Mouse (Mus musculus) kidney, adult 2 months (tissue): ENCODE results near the gene Ifnar1. TPM values are rescaled to one million over a fixed set of nuclear protein-coding genes. Genes with fewer than 3 reads are reported as not detected.
A peak's percentile ranks its signal among the peaks of the same experiment; 100 is the strongest.

ENCODE experiments used
- DNase-seq: peaks from one replicate; pipeline ENCODE4 v3.0.0; 2021
- H3K27ac ChIP-seq: fragments of 200-500 bp; 2 replicates; pipeline ENCODE4 v1.5.1; 2012; ENCODE audit warnings: low read depth, low read length, control low read depth, inconsistent platforms; ENCODE audit not compliant: insufficient read depth
- H3K27me3 ChIP-seq: fragments of 200-500 bp; replicated peaks from 2 replicates; pipeline ENCODE4 v1.6.1; 2012; ENCODE audit warnings: mild to moderate bottlenecking, moderate library complexity, low read length, inconsistent platforms; ENCODE audit not compliant: control insufficient read depth, insufficient read depth
- H3K36me3 ChIP-seq: fragments of 200-500 bp; 2 replicates; pipeline ENCODE4 v1.6.1; 2012; ENCODE audit warnings: mild to moderate bottlenecking, moderate library complexity, low read length, inconsistent platforms; ENCODE audit not compliant: control insufficient read depth, insufficient read depth
- H3K4me1 ChIP-seq: fragments of 200-500 bp; 2 replicates; pipeline ENCODE4 v1.6.1; 2011; ENCODE audit warnings: low read length; ENCODE audit not compliant: control insufficient read depth, insufficient read depth
- H3K4me3 ChIP-seq: fragments of 200-500 bp; 2 replicates; pipeline ENCODE4 v1.5.1; 2011; ENCODE audit warnings: mild to moderate bottlenecking, low read depth, low read length, control low read depth; ENCODE audit not compliant: insufficient read depth
- CTCF ChIP-seq: fragments of 200-500 bp; conservative IDR thresholded peaks from 2 replicates; pipeline ENCODE4 v1.5.1; 2011; ENCODE audit warnings: low read depth, mild to moderate bottlenecking, control low read depth, low read length, moderate library complexity, mixed read lengths; ENCODE audit not compliant: insufficient read depth, insufficient read length
- POLR2A ChIP-seq: fragments of 200-500 bp; IDR thresholded peaks from one replicate; pipeline ENCODE4 v1.6.1; 2011; ENCODE audit warnings: low read depth, low read length, control low read depth
- WGBS: fragments of 180-500 bp; shearing (Covaris S2); methylation state at CpG from one replicate; pipeline ENCODE4 v1.1.7; 2018; 5-methylcytosine and 5-hydroxymethylcytosine counted together
- polyA plus RNA-seq: library from polyadenylated mRNA; depleted of rRNA; stranded (reverse); fragments of >200 nt; gene quantifications from 2 replicates; pipeline ENCODE4 v1.2.3, GENCODE M21; 2012

Ifnar1 gene
- polyA plus RNA-seq, 1 experiment = 22.2 TPM

DNA sequence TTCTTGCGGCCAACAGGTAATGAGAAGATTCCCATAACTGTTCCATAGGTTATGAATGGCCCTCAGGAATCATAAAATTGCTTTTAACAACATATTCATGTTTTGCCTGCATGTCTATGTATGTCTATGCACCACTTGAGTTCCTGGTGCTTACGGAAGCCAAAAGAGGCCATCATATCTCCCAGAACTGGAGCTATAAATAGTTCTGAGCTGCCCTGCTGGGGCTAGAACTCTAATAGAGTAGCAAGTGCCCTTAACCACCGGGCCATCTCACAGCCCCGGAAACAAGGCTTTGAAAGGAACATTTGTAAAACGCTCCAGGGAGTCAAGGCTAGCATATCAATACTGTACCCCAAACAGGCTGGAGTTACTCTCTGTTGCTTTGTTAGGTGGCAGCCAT lies 63.5 kb downstream of the Ifnar1 start:
- Histone ChIP-seq H3K4me3 (peak overlapping the region; percentile 31; the same call in 1 of the 2 replicates), H3K27ac (no peak overlapping the region; the same call in 1 of the 2 replicates)
- TF ChIP-seq POLR2A (no peak), CTCF (no peak)

DNA sequence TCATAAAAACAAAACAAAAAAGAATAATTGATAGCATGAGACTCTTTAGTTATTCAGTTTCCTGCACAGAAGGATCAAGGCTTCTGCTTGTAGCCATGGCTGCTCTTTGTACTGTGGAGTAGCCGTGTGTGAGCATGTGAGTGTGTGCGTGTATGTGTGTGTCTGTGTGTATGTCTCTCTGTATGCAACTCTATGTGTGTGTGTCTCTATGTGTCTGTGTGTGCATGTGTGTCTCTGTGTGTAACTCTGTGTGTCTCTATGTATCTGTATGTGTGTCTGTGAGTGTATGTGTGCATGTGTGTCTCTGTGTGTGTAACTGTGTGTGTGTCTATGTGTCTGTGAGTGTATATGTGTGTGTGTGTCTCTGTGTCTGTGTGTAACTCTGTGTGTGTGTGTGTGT lies 64.0 kb downstream of the Ifnar1 start:
- no peaks in the 10 kb centered on the region for H3K36me3 ChIP-seq
- 68% methylated on average over 2 of the region's 2 CpGs for WGBS
- peaks cover 15% of the 10 kb centered on the region for H3K4me1 ChIP-seq
- DNase-seq = no peak
- no peak overlapping the region; the same call in 1 of the 2 replicates for H3K27ac ChIP-seq
- peak overlapping the region; percentile 31; the same call in 1 of the 2 replicates for H3K4me3 ChIP-seq
- H3K27me3 ChIP-seq = no peaks in the 10 kb centered on the region
- TF ChIP-seq POLR2A (no peak), CTCF (no peak)

More for the DNA sequence above, 63.5 kb downstream of the Ifnar1 start:
- 38% methylated on average over 5 of the region's 5 CpGs for WGBS
- no peaks in the 10 kb centered on the region for H3K27me3 ChIP-seq
- H3K36me3 ChIP-seq = no peaks in the 10 kb centered on the region
- peaks cover 15% of the 10 kb centered on the region for H3K4me1 ChIP-seq
- DNase-seq = no peak

DNA sequence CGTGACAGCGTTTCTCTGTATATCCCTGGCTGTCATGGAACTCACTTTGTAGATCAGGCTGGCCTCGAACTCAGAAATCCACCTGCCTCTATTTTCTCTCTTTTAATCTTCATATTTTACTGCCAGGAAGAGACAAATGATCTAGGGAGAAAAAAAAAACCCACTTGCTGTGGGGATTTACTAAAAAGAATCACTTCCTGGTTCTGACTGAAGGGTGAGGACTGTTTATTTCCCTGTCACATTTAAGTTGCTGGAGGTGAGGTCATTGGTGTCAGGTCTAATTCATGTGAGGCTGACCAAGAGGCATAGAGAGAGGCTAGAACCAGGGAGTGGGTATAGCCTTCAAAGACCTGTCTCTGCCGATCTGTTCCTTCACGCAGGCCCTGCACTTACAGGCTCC lies 64.6 kb downstream of the Ifnar1 start:
- TF ChIP-seq CTCF (no peak), POLR2A (no peak)
- no peak overlapping the region for H3K4me3 ChIP-seq
- 66% methylated on average over 5 of the region's 5 CpGs for WGBS
- H3K4me1 ChIP-seq = peaks cover 15% of the 10 kb centered on the region
- H3K27ac ChIP-seq = no peak overlapping the region
- no peaks in the 10 kb centered on the region for H3K36me3 ChIP-seq
- no peak for DNase-seq
- no peaks in the 10 kb centered on the region for H3K27me3 ChIP-seq

DNA sequence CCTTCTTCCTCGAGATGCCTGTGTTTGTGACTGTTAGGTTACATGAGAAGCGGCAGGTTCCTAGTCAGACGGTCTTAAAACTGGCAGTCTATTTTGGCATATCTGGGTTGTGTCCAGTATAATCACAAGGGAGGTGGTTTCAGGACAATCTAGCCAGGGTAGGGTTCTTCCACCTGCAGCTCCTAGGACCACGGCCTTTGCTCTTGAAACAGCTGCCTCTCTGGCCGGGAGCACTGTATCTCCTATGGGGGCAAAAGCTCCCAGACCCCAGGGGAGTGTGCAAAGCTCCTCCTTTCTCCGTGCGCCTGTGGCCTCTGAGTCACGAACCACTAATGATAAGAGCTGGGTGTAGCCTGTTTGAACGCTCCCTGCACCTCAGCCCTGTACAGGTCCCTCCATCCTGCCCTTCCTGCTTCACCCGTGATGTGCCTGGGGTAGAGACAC lies 66.1 kb downstream of the Ifnar1 start:
- 74% methylated on average over 10 of the region's 10 CpGs for WGBS
- H3K27me3 ChIP-seq = no peaks in the 10 kb centered on the region
- no peaks in the 10 kb centered on the region for H3K36me3 ChIP-seq
- H3K4me1 ChIP-seq = peaks cover 21% of the 10 kb centered on the region
- no peak overlapping the region for H3K27ac ChIP-seq
- H3K4me3 ChIP-seq = no peak overlapping the region
- no peak for TF ChIP-seq CTCF
- TF ChIP-seq POLR2A = no peak
- DNase-seq = no peak

DNA sequence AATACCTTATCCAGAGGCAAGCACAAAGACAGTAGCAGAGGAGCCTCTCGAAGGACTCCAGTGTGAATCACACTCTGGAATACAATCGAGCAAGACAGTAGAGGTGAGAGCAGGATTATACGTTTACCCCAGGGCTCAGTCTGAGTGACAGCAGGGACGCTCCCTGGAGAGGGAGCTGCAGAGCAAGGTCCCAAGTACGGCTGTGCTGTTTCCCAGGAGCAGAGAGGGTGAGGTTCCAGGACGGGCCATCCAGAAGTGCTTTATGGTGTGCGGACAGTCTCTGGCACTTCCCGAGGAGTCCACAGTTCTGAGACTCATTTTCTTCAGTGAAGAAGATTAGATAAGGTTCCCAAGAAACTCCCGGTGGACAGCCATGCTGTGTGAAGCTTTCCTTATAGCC lies 67.0 kb downstream of the Ifnar1 start:
- WGBS = 77% methylated on average over 9 of the region's 9 CpGs
- H3K4me3 ChIP-seq = no peak overlapping the region
- no peak for TF ChIP-seq POLR2A
- TF ChIP-seq CTCF = no peak
- no peak overlapping the region for H3K27ac ChIP-seq
- H3K27me3 ChIP-seq = no peaks in the 10 kb centered on the region
- H3K4me1 ChIP-seq = peaks cover 19% of the 10 kb centered on the region
- no peaks in the 10 kb centered on the region for H3K36me3 ChIP-seq
- no peak for DNase-seq

DNA sequence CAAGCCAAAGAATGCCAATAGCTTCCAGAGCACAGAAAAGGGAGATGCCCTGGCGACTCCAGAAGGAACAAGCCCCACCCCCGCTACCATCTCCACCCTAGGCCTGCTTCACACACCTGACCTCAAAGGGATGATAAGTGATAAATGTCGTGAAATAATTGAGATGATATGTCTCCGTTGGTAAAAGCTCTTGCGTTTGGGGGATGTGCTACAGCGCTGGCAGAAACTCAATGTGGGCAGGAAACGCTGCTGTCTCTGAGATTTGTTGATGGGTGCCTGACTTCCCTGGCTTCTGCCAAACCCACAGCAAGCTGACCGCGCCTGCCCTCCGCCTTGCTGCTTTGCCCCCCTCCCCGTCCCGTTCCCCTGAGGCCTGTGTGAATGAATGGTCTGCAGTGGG lies 68.6 kb downstream of the Ifnar1 start:
- WGBS = 55% methylated on average over 12 of the region's 12 CpGs
- H3K27ac ChIP-seq = peak overlapping the region; percentile 7; the same call in 1 of the 2 replicates

DNA sequence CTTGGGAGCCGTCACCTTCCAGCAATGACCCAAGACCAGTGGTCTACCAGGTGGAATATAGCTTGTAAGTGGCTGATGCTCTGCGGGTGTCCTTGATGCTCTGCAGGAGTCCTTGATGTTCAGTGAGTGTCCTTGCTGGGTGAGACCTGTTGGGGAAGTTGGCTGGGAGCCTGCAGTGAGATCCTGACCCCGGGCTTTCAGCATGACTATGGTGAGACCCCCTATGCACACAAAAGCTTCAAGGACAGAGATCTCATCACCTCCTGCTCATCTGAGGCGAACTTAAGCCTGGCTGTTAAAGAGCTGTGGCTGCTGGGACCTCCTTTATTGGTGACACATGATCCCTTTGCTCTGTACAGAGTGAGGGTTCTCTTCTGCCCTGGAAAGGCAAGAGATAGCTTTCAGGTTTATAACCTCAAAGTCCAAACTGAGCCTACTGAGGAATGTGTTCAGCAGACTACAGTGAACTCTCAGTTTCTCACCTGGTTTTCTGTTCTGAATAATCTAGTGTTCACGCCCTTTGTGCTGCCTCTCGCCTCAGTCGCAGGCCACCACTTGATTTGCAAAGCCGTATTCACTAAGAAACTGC lies 70.1 kb downstream of the Ifnar1 start:
- 84% methylated on average over 8 of the region's 8 CpGs for WGBS
- H3K36me3 ChIP-seq = no peaks in the 10 kb centered on the region
- no peaks in the 10 kb centered on the region for H3K27me3 ChIP-seq
- H3K4me3 ChIP-seq = no peak overlapping the region
- no peak overlapping the region for H3K27ac ChIP-seq
- no peak for DNase-seq
- no peak for TF ChIP-seq POLR2A
- TF ChIP-seq CTCF = no peak
- peaks cover 10% of the 10 kb centered on the region; the same call in 1 of the 2 replicates for H3K4me1 ChIP-seq

More for the DNA sequence above, 68.6 kb downstream of the Ifnar1 start:
- no peak for TF ChIP-seq POLR2A
- no peak for TF ChIP-seq CTCF
- Histone ChIP-seq H3K4me3 (no peak overlapping the region), H3K4me1 (peaks cover 14% of the 10 kb centered on the region; the same call in 1 of the 2 replicates), H3K27me3 (no peaks in the 10 kb centered on the region), H3K36me3 (no peaks in the 10 kb centered on the region)
- DNase-seq = peak; percentile 82
